Mouse (Mus musculus): ENCODE results near the gene Tomm7. TPM values are rescaled to one million over a fixed set of nuclear protein-coding genes. Genes with fewer than 3 reads are reported as not detected.
"Not testable (repeated sequence)": the region's sequence is repeated elsewhere in the genome, so short reads cannot be mapped to it uniquely, and the experiment has no call there.

Gene Tomm7
- polyA plus RNA-seq, 1 experiment from 2014 or later, result 59.8 TPM

GRCm38 (mm10) chr5:23851160-23851555 lies 7.2 kb upstream of the Tomm7 start:
- not testable (repeated sequence) for ATAC-seq (ENCODE audit: insufficient read depth); H3K27me3 ChIP-seq; H3K9me3 ChIP-seq (replicated peaks)
- Histone ChIP-seq H3K27ac (replicated peaks) (peak overlapping the region; percentile 71), H3K36me3 (replicated peaks) (peaks cover 41% of the 10 kb centered on the region), H3K4me2 (peak overlapping the region; percentile 90), H3K4me1 (replicated peaks) (peaks cover 21% of the 10 kb centered on the region), H3K4me3 (replicated peaks) (peak overlapping the region; percentile 80), H3K9ac (peak overlapping the region; percentile 75)
- 1% methylated on average over 4 of the region's 4 CpGs for WGBS (ENCODE audit: insufficient replicate concordance)

DNA sequence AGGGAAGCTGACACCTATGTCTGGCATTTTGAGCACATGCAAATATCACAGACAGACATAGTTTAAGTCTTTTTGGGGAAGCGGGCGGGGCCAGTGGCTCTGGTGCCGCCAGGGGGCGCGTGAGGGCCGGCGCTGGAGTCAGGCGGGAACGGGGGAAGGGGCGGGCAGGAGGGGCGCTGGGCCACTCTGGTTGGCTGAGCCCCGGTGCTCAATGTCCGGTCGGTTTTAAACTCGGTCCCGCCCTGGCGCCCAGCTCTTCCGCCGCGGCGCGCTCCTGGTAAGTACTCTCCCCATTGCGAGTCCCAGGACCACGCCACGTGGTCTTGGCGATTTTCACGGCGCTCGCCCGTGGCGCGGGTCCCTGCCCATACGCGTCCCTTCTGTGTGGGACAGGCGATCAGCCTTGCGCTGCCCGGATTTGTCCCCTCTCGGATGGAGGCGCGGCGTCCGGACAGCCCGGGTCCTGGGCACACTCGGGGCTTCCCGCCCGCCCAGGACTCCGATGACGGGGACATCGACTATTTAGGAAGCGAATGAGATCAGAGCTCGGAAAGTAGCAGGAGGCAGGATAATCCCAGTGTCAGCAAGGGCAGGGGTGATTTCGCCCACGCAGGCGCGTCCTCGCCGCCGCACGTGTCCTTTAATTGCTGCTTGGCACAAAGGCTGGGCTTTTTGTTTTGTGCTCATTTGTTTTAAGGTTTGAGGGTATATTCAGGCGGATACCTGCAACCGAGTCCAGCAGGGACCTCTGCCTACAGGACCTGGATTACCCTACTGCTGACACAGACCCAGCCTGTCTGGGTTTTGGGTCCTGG lies 6.6 kb upstream of the Tomm7 start:
- peaks cover 21% of the 10 kb centered on the region for H3K4me1 ChIP-seq (replicated peaks)
- H3K36me3 ChIP-seq (replicated peaks), result peaks cover 35% of the 10 kb centered on the region
- H3K4me2 ChIP-seq, result peak overlapping the region; percentile 90
- H3K9me3 ChIP-seq (replicated peaks), result no peaks in the 10 kb centered on the region
- H3K4me3 ChIP-seq (replicated peaks), result peak overlapping the region; percentile 80
- no peaks in the 10 kb centered on the region for H3K27me3 ChIP-seq
- peak overlapping the region; percentile 71 for H3K27ac ChIP-seq (replicated peaks)
- peak; percentile 91 for ATAC-seq (ENCODE audit: insufficient read depth)
- peak overlapping the region; percentile 75 for H3K9ac ChIP-seq
- WGBS (ENCODE audit: insufficient replicate concordance), result under 1% methylated on average over 61 of the region's 61 CpGs

DNA sequence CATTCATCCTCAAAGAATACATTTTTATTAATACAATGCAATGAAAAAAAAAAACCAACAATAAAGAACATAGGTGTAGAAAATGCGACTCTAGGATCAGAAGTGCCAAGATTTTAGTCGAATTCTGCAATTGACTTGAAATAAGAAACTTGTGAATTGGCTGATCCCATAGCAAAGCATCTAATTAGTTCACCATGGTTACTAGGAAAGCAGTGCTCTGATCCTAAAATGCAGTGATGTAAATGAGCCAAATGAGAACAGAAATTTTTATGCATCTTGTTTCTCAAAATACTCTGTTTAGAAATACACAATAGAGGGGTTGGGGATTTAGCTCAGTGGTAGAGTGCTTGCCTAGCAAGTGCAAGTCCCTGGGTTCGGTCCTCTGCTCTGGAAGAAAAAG lies 1.2 kb upstream of the Tomm7 start:
- no peak overlapping the region for H3K27ac ChIP-seq (replicated peaks)
- no peak for ATAC-seq (ENCODE audit: insufficient read depth)
- WGBS (ENCODE audit: insufficient replicate concordance), result 71% methylated on average over 3 of the region's 3 CpGs

DNA sequence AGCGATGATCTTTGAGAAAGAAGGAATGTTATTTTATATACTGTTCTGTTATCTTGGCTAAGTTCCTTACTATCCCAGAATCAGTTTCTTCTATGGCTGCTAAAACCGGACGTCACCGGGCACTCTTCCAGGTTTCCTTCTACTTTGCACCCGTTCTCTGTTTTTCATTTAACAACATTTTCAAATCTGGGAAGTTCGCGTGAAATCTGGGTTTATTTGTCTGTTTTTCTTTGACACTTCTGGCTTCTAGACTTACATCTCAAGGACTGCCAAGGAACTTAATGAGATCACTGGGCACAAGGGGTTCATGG lies 525 bp upstream of the Tomm7 start:
- ATAC-seq (ENCODE audit: insufficient read depth), result no peak
- Histone ChIP-seq H3K9me3 (replicated peaks) (no peaks in the 10 kb centered on the region), H3K27me3 (no peaks in the 10 kb centered on the region), H3K27ac (replicated peaks) (peak overlapping the region; percentile 82), H3K4me1 (replicated peaks) (peaks cover 20% of the 10 kb centered on the region), H3K9ac (peak overlapping the region; percentile 82), H3K36me3 (replicated peaks) (peaks cover 3% of the 10 kb centered on the region), H3K4me3 (replicated peaks) (peak overlapping the region; percentile 86), H3K4me2 (peak overlapping the region; percentile 81)
- 19% methylated on average over 7 of the region's 7 CpGs for WGBS (ENCODE audit: insufficient replicate concordance)

More for the DNA sequence above, 1.2 kb upstream of the Tomm7 start:
- Histone ChIP-seq H3K4me2 (no peak overlapping the region; the same call in 1 of the 2 replicates), H3K9ac (no peak overlapping the region), H3K4me3 (replicated peaks) (peak overlapping the region; percentile 86; the same call in 1 of the 2 replicates), H3K36me3 (replicated peaks) (no peaks in the 10 kb centered on the region; the same call in none of the 2 replicates), H3K27me3 (no peaks in the 10 kb centered on the region), H3K9me3 (replicated peaks) (no peaks in the 10 kb centered on the region), H3K4me1 (replicated peaks) (peaks cover 23% of the 10 kb centered on the region)

DNA sequence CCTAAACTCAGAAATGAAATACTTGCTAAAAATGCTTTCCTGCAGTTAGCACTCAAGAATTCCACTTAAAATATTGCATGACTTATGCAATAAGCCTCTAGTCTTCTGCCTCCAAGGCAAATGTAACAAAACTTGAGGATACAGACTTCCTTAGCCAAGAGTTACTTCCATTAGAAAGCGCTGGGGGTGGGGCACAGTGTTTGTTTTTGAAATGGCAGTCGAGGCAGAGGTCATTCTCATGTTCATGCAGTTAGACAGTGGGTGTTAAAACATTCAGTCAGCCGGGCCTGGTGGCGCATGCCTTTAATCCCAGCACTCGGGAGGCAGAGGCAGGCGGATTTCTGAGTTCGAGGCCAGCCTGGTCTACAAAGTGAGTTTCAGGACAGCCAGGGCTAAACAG lies 5.8 kb downstream of the Tomm7 start:
- Histone ChIP-seq H3K27me3 (peaks cover 13% of the 10 kb centered on the region), H3K4me3 (replicated peaks) (no peak overlapping the region), H3K4me1 (replicated peaks) (peaks cover 11% of the 10 kb centered on the region), H3K36me3 (replicated peaks) (peaks cover 11% of the 10 kb centered on the region), H3K4me2 (no peak overlapping the region), H3K27ac (replicated peaks) (no peak overlapping the region), H3K9me3 (replicated peaks) (no peaks in the 10 kb centered on the region), H3K9ac (no peak overlapping the region)
- no peak for ATAC-seq (ENCODE audit: insufficient read depth)
- 78% methylated on average over 7 of the region's 7 CpGs for WGBS (ENCODE audit: insufficient replicate concordance)

GRCm38 (mm10) chr5:23835691-23836090 lies 8.3 kb downstream of the Tomm7 start:
- H3K36me3 ChIP-seq (replicated peaks), result peaks cover 11% of the 10 kb centered on the region
- H3K4me2 ChIP-seq; H3K9me3 ChIP-seq (replicated peaks); H3K4me3 ChIP-seq (replicated peaks); H3K4me1 ChIP-seq (replicated peaks); H3K9ac ChIP-seq; ATAC-seq (ENCODE audit: insufficient read depth); H3K27ac ChIP-seq (replicated peaks): not testable (repeated sequence)
- 44% methylated on average over 1 of the region's 1 CpGs for WGBS (ENCODE audit: insufficient replicate concordance)
- peaks cover 30% of the 10 kb centered on the region for H3K27me3 ChIP-seq

GRCm38 (mm10) chr5:23830897-23831752 lies 12.8 kb downstream of the Tomm7 start:
- Histone ChIP-seq H3K27ac (replicated peaks) (no peak overlapping the region), H3K4me3 (replicated peaks) (no peak overlapping the region), H3K4me1 (replicated peaks) (no peaks in the 10 kb centered on the region), H3K9ac (no peak overlapping the region), H3K4me2 (no peak overlapping the region), H3K9me3 (replicated peaks) (no peaks in the 10 kb centered on the region), H3K27me3 (peaks cover 51% of the 10 kb centered on the region), H3K36me3 (replicated peaks) (no peaks in the 10 kb centered on the region)
- WGBS (ENCODE audit: insufficient replicate concordance), result 35% methylated on average over 58 of the region's 58 CpGs
- ATAC-seq (ENCODE audit: insufficient read depth), result no peak

- ATAC-seq (ENCODE audit: insufficient read depth), result no peak
- no peak overlapping the region for H3K4me2 ChIP-seq
- H3K9ac ChIP-seq, result no peak overlapping the region
- no peak overlapping the region for H3K4me3 ChIP-seq (replicated peaks)
- no peaks in the 10 kb centered on the region for H3K9me3 ChIP-seq (replicated peaks)
- H3K27ac ChIP-seq (replicated peaks), result no peak overlapping the region
- WGBS (ENCODE audit: insufficient replicate concordance), result 29% methylated on average over 11 of the region's 11 CpGs
- H3K27me3 ChIP-seq, result peaks cover 29% of the 10 kb centered on the region
- H3K36me3 ChIP-seq (replicated peaks), result 0 out of 2 replicates have a peak, but pooled peaks cover 4% of the 10 kb centered on the region
- no peaks in the 10 kb centered on the region for H3K4me1 ChIP-seq (replicated peaks)
These were observed 17.5 kb downstream of the Tomm7 start for GRCm38 (mm10) chr5:23826321-23827004.

- ATAC-seq (ENCODE audit: insufficient read depth), result no peak
- H3K9ac ChIP-seq, result no peak overlapping the region
- H3K36me3 ChIP-seq (replicated peaks), result peaks cover 17% of the 10 kb centered on the region
These were observed 19.7 kb downstream of the Tomm7 start for GRCm38 (mm10) chr5:23824171-23824733.

DNA sequence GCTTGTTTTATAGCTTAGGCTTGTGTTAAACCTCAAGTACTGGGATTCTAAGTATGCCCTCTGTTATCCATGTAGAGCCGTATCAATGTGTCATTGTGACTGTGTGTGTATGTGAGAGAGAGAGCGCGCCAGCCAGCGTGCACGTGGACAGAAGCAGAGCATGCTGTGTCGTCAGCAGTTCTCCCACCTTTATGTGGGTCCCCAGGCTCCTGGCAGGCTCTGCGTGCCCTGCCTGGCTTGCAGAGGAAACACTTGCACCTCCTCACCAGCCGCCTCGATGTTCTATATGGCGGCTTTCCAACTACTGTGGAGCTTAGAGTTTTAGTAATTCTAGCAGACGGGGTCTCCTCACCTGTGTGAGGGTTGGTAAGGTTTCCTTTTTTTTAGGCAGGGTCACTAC lies 21.7 kb downstream of the Tomm7 start:
- WGBS (ENCODE audit: insufficient replicate concordance), result 74% methylated on average over 11 of the region's 11 CpGs
- Histone ChIP-seq H3K9ac (no peak overlapping the region), H3K36me3 (replicated peaks) (peaks cover 31% of the 10 kb centered on the region), H3K9me3 (replicated peaks) (no peaks in the 10 kb centered on the region), H3K27me3 (no peaks in the 10 kb centered on the region), H3K4me3 (replicated peaks) (no peak overlapping the region), H3K4me2 (no peak overlapping the region), H3K27ac (replicated peaks) (no peak overlapping the region), H3K4me1 (replicated peaks) (no peaks in the 10 kb centered on the region)
- no peak for ATAC-seq (ENCODE audit: insufficient read depth)

More at GRCm38 (mm10) chr5:23824171-23824733, 19.7 kb downstream of the Tomm7 start:
- no peak overlapping the region for H3K27ac ChIP-seq (replicated peaks)
- peaks cover 7% of the 10 kb centered on the region; the same call in 1 of the 2 replicates for H3K27me3 ChIP-seq
- 68% methylated on average over 8 of the region's 8 CpGs for WGBS (ENCODE audit: insufficient replicate concordance)
- no peak overlapping the region for H3K4me3 ChIP-seq (replicated peaks)
- no peaks in the 10 kb centered on the region for H3K4me1 ChIP-seq (replicated peaks)
- no peak overlapping the region for H3K4me2 ChIP-seq
- H3K9me3 ChIP-seq (replicated peaks), result no peaks in the 10 kb centered on the region

Data from liver, embryonic 15.5 days (tissue).